Mouse (Mus musculus): ENCODE data around the gene Vmn1r208. TPM values are rescaled to one million over a fixed set of nuclear protein-coding genes. Genes with fewer than 3 reads are reported as not detected.

Vmn1r208 gene
- not detected in 2 replicates for polyA plus RNA-seq (2012; rRNA removed)

DNA sequence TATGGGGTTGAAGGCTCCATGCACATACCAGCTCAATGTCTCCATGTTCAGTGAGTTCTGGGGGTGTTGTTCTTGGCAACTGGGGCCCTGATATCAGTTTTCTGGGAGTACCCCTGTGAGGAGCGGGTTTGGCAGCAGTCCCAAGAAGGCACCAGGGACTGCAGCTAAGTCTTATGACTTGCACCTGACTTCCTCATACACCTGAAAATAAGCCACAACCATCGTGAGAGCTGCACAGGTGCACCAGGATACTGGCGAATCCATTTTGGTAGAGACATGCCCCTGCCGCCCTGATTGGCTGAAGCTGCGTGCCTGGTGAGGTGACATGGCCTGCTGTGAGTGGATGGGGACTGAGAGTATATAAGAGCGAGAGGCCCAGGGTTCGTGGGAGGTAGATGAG, at the start of gene Vmn1r208:
TSS of gene Vmn1r208 (minus strand) at position 101 of the 400 bp plus-strand sequence.

DNA sequence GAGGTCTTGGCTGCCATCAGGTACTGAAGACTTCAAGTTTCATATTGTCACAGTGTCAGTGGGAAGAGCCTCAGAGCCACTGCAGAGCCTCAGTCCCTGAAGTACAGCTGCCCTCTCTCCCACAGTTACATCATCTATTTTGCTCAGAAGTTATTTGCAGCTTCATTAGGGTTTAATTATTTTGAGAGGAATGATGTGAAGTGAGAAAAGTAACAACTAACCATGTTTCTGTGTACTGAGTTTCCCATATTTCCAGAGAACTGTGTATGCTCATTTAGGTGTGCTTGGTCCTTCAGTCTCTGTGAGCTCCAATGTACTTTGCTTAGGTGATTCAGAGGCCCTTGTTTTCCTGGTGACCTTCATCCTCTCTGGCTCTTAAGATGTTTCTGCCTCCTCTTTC, 32.4 kb upstream of the Vmn1r208 start, which contains the start of gene Vmn1r209:
TSS of gene Vmn1r209 (minus strand) at position 101 of the 400 bp plus-strand sequence.

DNA sequence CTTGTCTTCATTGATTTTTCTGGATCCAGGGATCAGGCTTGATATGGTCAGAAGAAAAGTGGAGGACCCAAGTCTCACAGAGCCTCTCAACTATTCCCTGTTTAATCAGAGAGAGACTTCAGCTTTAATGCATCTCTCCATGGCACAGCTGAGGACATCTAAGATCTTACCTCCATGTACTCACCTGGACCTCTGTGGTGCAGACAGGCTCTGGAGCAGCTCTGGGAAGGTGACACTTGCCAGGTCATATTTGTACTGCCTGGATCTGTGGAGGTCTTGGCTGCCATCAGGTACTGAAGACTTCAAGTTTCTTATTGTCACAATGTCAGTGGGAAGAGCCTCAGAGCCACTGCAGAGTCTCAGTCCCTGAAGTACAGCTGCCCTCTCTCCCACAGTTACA, 47.7 kb downstream of the Vmn1r208 start, which contains the start of gene Vmn1r207-ps:
TSS of gene Vmn1r207-ps (minus strand) at position 101 of the 400 bp plus-strand sequence.

Other genes with a start within 250 kb of the Vmn1r208 start
- not detected in 2 replicates for gene Vmn1r204, start 224.2 kb downstream of the Vmn1r208 start, polyA plus RNA-seq (2012; rRNA removed)
- not detected in 2 replicates for gene Vmn1r205, start 184.4 kb downstream of the Vmn1r208 start, polyA plus RNA-seq (2012; rRNA removed)
- gene Vmn1r206, start 153.1 kb downstream of the Vmn1r208 start, polyA plus RNA-seq (2012; rRNA removed): not detected in 2 replicates
- not detected in 2 replicates for gene Vmn1r207-ps, start 47.8 kb downstream of the Vmn1r208 start, polyA plus RNA-seq (2012; rRNA removed)
- not detected in 2 replicates for gene Vmn1r209, start 32.3 kb upstream of the Vmn1r208 start, polyA plus RNA-seq (2012; rRNA removed)
- gene Vmn1r210, start 53.9 kb upstream of the Vmn1r208 start, polyA plus RNA-seq (2012; rRNA removed): not detected in 2 replicates
- not detected in 2 replicates for gene Vmn1r211, start 80.2 kb upstream of the Vmn1r208 start, polyA plus RNA-seq (2012; rRNA removed)
- not detected in 2 replicates for gene Vmn1r212, start 106.8 kb upstream of the Vmn1r208 start, polyA plus RNA-seq (2012; rRNA removed)
- gene Vmn1r213, start 230.3 kb upstream of the Vmn1r208 start, polyA plus RNA-seq (2012; rRNA removed): not detected in 2 replicates